Mouse (Mus musculus) stomach, embryonic 15.5 days (tissue): ENCODE measurements around the gene Sdcbp2. TPM values are rescaled to one million over a fixed set of nuclear protein-coding genes. Genes with fewer than 3 reads are reported as not detected.

ENCODE experiments used
- ATAC-seq: fragments of 200-750 bp; cut with Nextera tagmentation; 2 replicates; pipeline ENCODE4 v1.8.0; 2017; ENCODE audit warnings: low read depth, moderate number of reproducible peaks, moderate TSS enrichment; ENCODE audit not compliant: insufficient read depth, low FRiP score
- H3K27ac ChIP-seq: fragments of 300-500 bp; sonication (generic); 2 replicates; pipeline ENCODE4 v1.5.1; 2015; ENCODE audit warnings: mild to moderate bottlenecking, inconsistent platforms
- H3K27me3 ChIP-seq: fragments of 300-500 bp; sonication (generic); replicated peaks from 2 replicates; pipeline ENCODE4 v1.6.1; 2015; ENCODE audit warnings: inconsistent platforms
- H3K36me3 ChIP-seq: fragments of 300-500 bp; sonication (generic); 2 replicates; pipeline ENCODE4 v1.6.1; 2015; ENCODE audit warnings: inconsistent platforms
- H3K4me1 ChIP-seq: fragments of 300-500 bp; sonication (generic); 2 replicates; pipeline ENCODE4 v1.6.1; 2015; ENCODE audit warnings: inconsistent platforms
- H3K4me2 ChIP-seq: fragments of 300-500 bp; sonication (generic); 2 replicates; pipeline ENCODE4 v1.6.1; 2015; ENCODE audit warnings: mild to moderate bottlenecking, inconsistent platforms
- H3K4me3 ChIP-seq: fragments of 300-500 bp; sonication (generic); replicated peaks from 2 replicates; pipeline ENCODE4 v1.5.1; 2015; ENCODE audit warnings: inconsistent platforms
- H3K9ac ChIP-seq: fragments of 300-500 bp; sonication (generic); 2 replicates; pipeline ENCODE4 v1.6.1; 2015; ENCODE audit warnings: inconsistent platforms
- H3K9me3 ChIP-seq: fragments of 300-500 bp; sonication (generic); 2 replicates; pipeline ENCODE4 v1.6.1; 2016; ENCODE audit warnings: inconsistent platforms
- WGBS: fragments of 180-500 bp; shearing (Covaris S2); methylation state at CpG from one replicate; pipeline ENCODE4 v1.1.7; 2015; 5-methylcytosine and 5-hydroxymethylcytosine counted together
- polyA plus RNA-seq: library from polyadenylated mRNA; unstranded; fragments of >200 nt; fragmentation: Nextera tagmentation; extraction: Ambion mirVana; gene quantifications from 2 replicates; pipeline ENCODE4 v1.2.1, GENCODE M21; 2015

Gene Sdcbp2
- polyA plus RNA-seq, 1 experiment from 2014 or later, result 19.3 TPM

DNA sequence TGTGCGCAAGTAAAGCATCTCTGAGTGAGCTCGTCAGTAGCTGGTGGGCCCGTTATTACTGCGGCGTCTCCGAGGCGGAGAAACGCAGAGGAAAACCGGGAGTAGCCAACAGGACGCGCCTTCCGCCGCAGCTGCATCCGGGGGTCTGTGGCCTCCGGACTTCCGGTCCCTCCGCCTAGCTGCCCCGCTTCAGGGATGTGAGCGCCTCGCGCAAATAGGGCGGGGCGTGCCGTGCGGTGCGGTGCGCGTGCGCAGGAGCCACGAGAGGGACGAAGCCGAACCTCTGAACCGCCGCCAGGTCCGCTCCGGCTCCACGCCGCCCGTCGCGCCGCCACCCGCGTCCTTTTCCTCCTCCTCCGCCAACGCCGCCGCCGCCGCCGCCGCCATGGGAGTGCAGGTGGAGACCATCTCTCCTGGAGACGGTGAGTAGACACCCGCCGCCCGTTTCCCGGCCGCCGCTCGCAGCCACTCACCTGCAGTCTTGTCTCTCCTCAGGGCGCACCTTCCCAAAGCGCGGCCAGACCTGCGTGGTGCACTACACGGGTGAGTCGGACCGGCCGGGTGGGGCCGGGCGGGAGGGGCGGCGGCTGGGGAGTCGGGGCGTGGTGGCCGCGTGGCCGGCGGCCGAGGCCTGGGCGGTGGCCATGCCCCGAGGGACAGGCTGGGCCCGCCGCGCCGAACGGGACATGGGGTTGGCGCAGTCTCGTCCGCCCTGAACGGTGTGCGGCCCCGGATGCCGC lies 29.9 kb upstream of the Sdcbp2 start, which contains the start of gene Fkbp1a:
Fkbp1a (plus strand) TSS at position 161 of the 740 bp plus-strand sequence.
- Histone ChIP-seq H3K27me3 (no peaks in the 10 kb centered on the region), H3K4me3 (peak within 1 kb of the TSS; percentile 75), H3K4me2 (peak within 1 kb of the TSS; percentile 65), H3K9me3 (no peaks in the 10 kb centered on the region), H3K36me3 (peaks cover 13% of the 10 kb centered on the region; the same call in 1 of the 2 replicates), H3K27ac (peak within 1 kb of the TSS; percentile 95), H3K9ac (peak within 1 kb of the TSS; percentile 89), H3K4me1 (peaks cover 24% of the 10 kb centered on the region)
- ATAC-seq, result peak; percentile 96
- WGBS, result under 1% methylated on average over 85 of the region's 93 CpGs

DNA sequence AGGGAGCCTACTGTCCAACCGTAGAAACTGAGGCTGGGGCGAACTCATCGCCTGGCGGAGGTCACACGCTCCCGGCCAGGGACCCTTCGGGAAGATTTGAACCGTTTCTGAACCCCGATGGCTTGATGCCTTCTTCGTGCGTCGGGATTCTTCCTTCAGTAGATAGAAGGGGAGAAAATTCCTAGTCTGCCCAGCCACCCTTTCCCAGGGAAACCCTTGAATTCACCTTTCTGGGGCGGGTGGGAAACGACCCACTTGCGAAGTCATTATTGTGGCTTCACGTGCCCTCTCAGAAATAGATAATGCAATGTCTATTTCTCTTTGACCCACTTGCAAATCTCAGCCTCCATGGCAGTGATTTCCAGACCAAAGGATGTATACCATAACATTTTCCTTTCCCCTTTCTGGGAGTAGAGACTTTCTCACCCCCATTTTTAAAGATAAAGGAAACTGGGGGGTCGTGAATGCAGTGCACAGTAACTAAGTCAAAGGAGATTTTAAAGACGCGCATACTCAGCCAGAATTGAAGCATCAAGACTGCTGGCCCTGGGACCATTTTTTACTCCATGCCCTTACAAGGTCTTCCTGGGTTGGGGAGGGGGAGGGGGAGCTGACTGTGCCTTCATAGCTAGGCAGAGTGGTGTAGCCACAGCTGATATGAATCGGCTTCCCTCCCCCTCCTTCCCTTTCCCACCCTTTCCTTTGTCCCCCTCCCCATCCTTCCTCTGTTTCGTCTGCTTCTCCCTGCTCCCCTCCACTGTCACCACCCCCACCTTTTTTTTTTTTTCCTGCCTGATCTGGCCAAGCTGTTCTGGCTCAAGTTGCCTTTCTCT lies 29.1 kb upstream of the Sdcbp2 start:
- Histone ChIP-seq H3K27me3 (no peaks in the 10 kb centered on the region), H3K4me3 (peak overlapping the region; percentile 75), H3K36me3 (peaks cover 15% of the 10 kb centered on the region; the same call in 1 of the 2 replicates), H3K4me1 (peaks cover 24% of the 10 kb centered on the region), H3K9ac (peak overlapping the region; percentile 89), H3K4me2 (peak overlapping the region; percentile 65), H3K9me3 (no peaks in the 10 kb centered on the region), H3K27ac (peak overlapping the region; percentile 95)
- 0 out of 2 replicates have a peak, but pooled peaks have one; percentile 12 for ATAC-seq
- WGBS, result under 1% methylated on average over 21 of the region's 21 CpGs

DNA sequence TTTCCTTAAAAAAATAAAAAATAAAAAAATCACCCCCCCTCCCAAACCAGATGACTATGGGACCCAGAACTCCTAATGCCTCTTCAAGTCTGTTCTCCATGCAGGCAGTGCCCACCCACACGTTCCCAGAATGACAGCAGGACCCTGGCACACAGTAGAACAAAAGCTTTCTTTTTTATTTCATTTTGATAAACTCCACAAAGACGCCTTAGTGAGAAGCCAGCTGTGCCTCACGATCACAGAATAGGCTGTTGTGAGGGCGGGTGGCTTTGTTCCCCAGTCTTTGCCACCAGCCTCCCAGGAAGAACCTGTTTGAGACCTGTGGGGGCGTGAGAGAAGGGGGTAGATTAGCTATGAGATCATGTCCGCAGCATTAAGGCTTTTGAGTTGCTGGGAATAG lies 27.7 kb upstream of the Sdcbp2 start:
- Histone ChIP-seq H3K9ac (no peak overlapping the region), H3K9me3 (no peaks in the 10 kb centered on the region), H3K36me3 (peaks cover 15% of the 10 kb centered on the region; the same call in 1 of the 2 replicates), H3K27me3 (no peaks in the 10 kb centered on the region), H3K4me1 (peaks cover 24% of the 10 kb centered on the region), H3K27ac (no peak overlapping the region), H3K4me3 (peak overlapping the region; percentile 8; the same call in 1 of the 2 replicates), H3K4me2 (peak overlapping the region; percentile 65)
- ATAC-seq, result no peak
- 59% methylated on average over 6 of the region's 6 CpGs for WGBS

DNA sequence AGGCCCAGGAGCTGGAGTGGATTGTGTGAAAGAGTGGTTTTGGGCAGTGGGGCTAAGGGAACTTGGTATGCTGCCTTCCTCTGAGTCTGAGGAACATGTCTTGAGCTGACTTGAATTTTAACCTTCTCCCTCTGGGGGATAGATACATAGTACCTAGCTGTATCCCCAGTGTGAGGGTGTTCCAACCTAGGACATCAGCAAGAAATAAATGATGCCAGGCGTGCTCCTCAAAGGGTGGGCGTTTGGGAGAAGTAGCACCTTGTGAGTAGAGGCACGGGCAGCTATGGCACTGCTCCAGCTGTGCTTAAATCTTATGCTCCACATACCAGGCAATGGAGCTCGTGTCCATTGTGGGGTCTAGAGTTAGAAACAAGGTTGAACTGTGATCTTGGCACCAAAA lies 25.9 kb upstream of the Sdcbp2 start:
- no peak for ATAC-seq
- WGBS, result 84% methylated on average over 4 of the region's 4 CpGs
- H3K4me3 ChIP-seq, result no peak overlapping the region
- no peak overlapping the region for H3K9ac ChIP-seq
- H3K27me3 ChIP-seq, result no peaks in the 10 kb centered on the region
- H3K4me2 ChIP-seq, result no peak overlapping the region
- H3K27ac ChIP-seq, result no peak overlapping the region
- no peaks in the 10 kb centered on the region for H3K9me3 ChIP-seq
- peaks cover 15% of the 10 kb centered on the region; the same call in 1 of the 2 replicates for H3K36me3 ChIP-seq
- H3K4me1 ChIP-seq, result peaks cover 21% of the 10 kb centered on the region

DNA sequence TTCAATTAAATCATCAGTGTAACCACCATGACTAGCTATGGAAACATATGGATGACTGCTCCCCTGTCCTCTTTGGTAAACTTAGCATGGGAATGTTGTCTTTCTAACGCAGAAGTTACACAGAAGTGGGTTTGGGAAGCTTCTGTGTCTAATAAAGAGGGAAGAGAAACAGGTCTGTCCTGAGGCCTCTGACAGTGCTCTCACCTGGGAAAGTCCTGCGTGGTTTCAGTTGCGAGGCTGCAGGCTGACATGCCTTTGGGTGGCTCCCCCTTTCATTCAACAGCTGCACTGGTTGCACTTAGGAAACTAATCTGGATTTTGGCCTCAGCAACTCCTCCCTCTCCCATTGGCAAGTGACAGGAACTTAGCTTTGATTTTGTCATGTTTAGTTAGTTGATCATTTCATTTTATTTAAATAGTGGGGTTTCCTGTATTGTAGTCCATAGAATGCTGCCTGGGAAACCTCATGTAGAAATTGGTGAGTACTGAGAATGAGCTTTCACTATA lies 22.8 kb upstream of the Sdcbp2 start:
- no peak for ATAC-seq
- 79% methylated on average over 3 of the region's 3 CpGs for WGBS

DNA sequence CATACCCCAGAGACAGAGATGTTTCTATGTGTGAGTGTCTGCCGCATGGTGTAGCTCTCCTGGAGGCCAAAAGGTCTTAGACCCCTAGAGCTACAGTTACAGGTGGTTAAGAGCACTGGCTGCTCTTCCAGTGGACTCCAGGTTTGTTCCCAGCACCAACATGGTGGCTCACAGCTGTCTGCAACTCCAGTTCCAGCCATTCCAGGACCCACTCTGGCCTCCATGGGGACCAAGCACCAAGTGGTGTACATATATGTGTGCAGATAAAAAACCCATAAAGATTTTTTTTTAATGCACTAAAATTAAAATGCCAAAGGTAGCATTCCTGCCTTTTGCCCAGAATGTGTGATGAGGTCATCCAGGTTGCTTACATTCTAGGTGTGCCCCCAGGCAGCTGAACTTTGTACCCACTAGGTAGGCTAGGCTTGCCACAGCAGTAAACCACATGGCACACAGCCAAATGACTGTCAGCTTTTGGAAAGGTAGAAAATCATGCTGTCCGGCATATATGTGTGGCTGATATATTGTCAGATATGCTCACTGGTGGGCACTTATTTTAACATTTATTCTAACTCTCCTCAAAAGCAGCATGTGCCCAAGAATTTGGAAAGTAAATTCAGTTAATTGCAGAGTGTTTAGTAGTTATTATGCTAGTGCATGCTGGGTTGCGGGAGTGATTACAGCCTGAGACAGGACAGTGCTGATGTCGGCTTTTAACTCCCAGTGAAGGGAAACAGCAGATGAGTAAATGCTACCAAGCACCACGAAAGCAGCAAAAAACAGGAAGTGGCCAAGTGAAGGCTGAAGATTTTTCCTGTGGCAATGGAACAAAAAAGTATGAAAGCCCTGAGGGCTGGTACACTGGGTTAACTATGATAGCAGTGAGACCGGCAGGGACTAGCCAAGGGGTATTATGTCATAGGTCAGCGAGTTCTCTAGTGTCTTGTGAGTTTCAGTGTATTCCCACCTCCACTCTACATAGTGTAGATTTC lies 9.2 kb upstream of the Sdcbp2 start:
- H3K27ac ChIP-seq, result peak overlapping the region; percentile 35; the same call in 1 of the 2 replicates
- no peaks in the 10 kb centered on the region for H3K27me3 ChIP-seq
- peaks cover 33% of the 10 kb centered on the region for H3K36me3 ChIP-seq
- H3K4me2 ChIP-seq, result no peak overlapping the region
- no peak overlapping the region for H3K4me3 ChIP-seq
- no peaks in the 10 kb centered on the region for H3K9me3 ChIP-seq
- ATAC-seq, result peak; percentile 82
- WGBS, result 73% methylated on average over 7 of the region's 7 CpGs
- H3K9ac ChIP-seq, result no peak overlapping the region
- H3K4me1 ChIP-seq, result 0 out of 2 replicates have a peak, but pooled peaks cover 4% of the 10 kb centered on the region

More for the DNA sequence above, 22.8 kb upstream of the Sdcbp2 start:
- Histone ChIP-seq H3K4me3 (no peak overlapping the region), H3K4me2 (no peak overlapping the region), H3K4me1 (peaks cover 10% of the 10 kb centered on the region), H3K27ac (no peak overlapping the region), H3K36me3 (peaks cover 25% of the 10 kb centered on the region; the same call in 1 of the 2 replicates), H3K27me3 (no peaks in the 10 kb centered on the region), H3K9ac (no peak overlapping the region), H3K9me3 (no peaks in the 10 kb centered on the region)

DNA sequence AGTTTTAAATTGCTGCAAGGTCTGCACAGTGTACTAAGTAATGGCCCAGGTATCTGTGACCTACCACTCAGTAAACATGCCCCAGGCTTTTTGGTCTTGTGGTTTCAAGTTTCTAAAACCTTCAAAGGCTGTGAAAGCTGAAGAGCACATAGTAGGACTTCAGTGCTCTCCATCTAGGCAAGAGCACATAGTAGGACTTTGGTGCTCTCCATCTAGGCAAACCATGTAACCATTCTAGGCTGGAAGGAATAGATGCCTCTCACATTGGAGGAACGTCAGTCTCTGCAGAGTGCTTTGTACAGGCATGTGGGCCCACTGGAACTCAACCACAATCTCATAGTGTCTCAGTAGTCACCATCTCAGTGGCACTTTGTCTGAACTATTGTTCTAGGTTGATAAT lies 8.4 kb upstream of the Sdcbp2 start:
- no peak for ATAC-seq
- Histone ChIP-seq H3K9ac (no peak overlapping the region), H3K9me3 (no peaks in the 10 kb centered on the region), H3K4me2 (no peak overlapping the region), H3K4me1 (0 out of 2 replicates have a peak, but pooled peaks cover 4% of the 10 kb centered on the region), H3K27me3 (no peaks in the 10 kb centered on the region), H3K4me3 (no peak overlapping the region), H3K27ac (no peak overlapping the region), H3K36me3 (peaks cover 29% of the 10 kb centered on the region)
- 79% methylated on average over 1 of the region's 1 CpGs for WGBS

DNA sequence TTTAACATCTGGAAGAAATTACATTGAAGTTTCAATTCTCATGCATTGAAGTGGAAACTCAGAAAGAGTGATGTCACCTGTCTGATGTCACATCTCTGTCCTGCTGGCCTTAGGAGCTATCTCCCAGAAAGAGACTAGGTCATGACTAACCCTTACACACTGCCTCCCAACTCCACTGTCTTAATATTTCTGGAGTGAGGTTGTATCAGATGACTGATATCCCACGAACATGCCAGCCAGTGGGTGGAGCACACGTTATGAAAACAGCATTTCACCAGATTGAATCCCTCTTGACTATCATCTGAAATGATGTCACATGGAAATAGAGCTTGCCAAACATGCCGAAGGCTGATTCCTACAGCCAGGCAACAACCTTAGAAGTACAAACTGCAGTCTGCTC lies 7.4 kb upstream of the Sdcbp2 start:
- Histone ChIP-seq H3K9ac (no peak overlapping the region), H3K4me2 (no peak overlapping the region), H3K4me3 (no peak overlapping the region), H3K4me1 (0 out of 2 replicates have a peak, but pooled peaks cover 4% of the 10 kb centered on the region), H3K9me3 (no peaks in the 10 kb centered on the region), H3K36me3 (peaks cover 19% of the 10 kb centered on the region), H3K27ac (no peak overlapping the region), H3K27me3 (no peaks in the 10 kb centered on the region)
- no peak for ATAC-seq
- WGBS, result 54% methylated on average over 3 of the region's 3 CpGs

DNA sequence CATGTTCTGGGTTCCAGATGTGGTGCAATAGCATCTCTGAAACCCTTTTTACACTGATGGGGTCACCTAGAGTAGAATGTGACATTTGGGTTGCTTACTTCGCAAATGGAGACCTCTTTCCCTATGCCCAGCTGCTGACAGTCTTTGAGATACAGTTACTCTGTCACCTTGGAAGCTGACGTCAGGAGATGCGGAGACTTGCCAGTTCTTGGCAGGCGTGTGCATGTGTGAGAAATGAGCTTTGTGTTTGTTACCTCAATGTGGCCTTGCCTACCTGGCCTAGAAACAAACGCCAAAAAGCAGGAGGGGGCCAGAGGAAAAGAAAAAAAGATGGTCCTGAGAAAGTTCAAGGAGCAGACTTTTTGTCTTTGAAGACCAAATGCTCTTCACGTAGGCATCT lies 5.6 kb upstream of the Sdcbp2 start:
- Histone ChIP-seq H3K9ac (no peak overlapping the region), H3K4me1 (0 out of 2 replicates have a peak, but pooled peaks cover 4% of the 10 kb centered on the region), H3K27ac (no peak overlapping the region), H3K27me3 (no peaks in the 10 kb centered on the region), H3K36me3 (peaks cover 9% of the 10 kb centered on the region; the same call in 1 of the 2 replicates), H3K4me2 (no peak overlapping the region), H3K4me3 (no peak overlapping the region), H3K9me3 (no peaks in the 10 kb centered on the region)
- ATAC-seq, result no peak
- 78% methylated on average over 6 of the region's 6 CpGs for WGBS

DNA sequence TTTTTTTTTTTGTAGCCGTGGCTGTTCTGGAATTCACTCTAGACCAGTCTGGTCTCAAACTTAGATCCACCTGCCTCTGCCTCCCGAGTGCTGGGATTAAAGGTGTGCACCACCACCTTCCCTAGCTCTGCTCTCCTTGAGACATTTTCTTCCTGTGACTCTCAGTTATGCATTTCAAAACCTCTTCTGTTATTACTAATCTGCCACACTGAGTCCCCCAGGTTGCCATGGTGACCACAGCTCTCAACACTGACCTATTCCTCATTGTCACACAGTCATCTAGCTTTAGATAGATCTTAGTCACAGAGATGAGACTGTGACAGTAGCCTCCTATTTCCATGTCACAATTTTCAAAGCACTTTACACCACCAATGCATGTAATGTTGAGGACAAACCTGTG lies 3.0 kb upstream of the Sdcbp2 start:
- H3K27me3 ChIP-seq, result no peaks in the 10 kb centered on the region
- H3K9me3 ChIP-seq, result no peaks in the 10 kb centered on the region
- no peak overlapping the region for H3K9ac ChIP-seq
- no peak overlapping the region for H3K4me3 ChIP-seq
- ATAC-seq, result no peak
- WGBS, result 83% methylated on average over 2 of the region's 2 CpGs
- H3K4me2 ChIP-seq, result no peak overlapping the region
- no peaks in the 10 kb centered on the region for H3K4me1 ChIP-seq
- H3K27ac ChIP-seq, result no peak overlapping the region
- H3K36me3 ChIP-seq, result peaks cover 3% of the 10 kb centered on the region; the same call in 1 of the 2 replicates

DNA sequence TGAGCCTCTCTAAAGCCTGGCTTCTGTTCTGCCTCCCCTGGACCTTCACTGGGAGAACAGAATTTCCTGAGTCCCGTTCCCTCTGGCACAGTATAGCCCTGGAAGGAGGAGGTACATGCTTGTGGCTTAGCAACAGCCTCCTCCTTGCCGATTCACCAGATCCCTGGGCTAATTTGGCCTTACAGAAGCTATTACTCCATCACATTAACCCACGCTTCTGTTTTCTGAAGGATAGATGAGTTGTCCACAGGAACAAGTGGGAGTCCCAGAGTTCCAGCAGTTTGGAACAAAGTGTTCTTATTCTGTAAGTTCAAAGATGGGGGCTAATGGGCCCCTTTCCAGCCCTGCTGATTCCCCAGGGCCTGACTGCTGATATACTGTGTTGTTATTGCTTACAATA lies 1.2 kb downstream of the Sdcbp2 start:
- no peak overlapping the region for H3K9ac ChIP-seq
- WGBS, result 56% methylated on average over 3 of the region's 3 CpGs
- H3K27ac ChIP-seq, result no peak overlapping the region
- no peaks in the 10 kb centered on the region for H3K27me3 ChIP-seq
- H3K4me1 ChIP-seq, result 0 out of 2 replicates have a peak, but pooled peaks cover 9% of the 10 kb centered on the region
- H3K36me3 ChIP-seq, result no peaks in the 10 kb centered on the region
- H3K9me3 ChIP-seq, result no peaks in the 10 kb centered on the region
- H3K4me3 ChIP-seq, result no peak overlapping the region
- H3K4me2 ChIP-seq, result no peak overlapping the region
- ATAC-seq, result no peak
